Mouse (Mus musculus) lung, adult 2 months (tissue): ENCODE data around the gene Eva1c.

Source experiments
- CTCF ChIP-seq: fragments of 200-500 bp; IDR thresholded peaks from 2 replicates; pipeline ENCODE4 v1.5.1; 2011; ENCODE audit warnings: mild to moderate bottlenecking, low read length, control low read depth; ENCODE audit not compliant: insufficient read depth
- POLR2A ChIP-seq: fragments of 200-500 bp; IDR thresholded peaks from 2 replicates; pipeline ENCODE4 v1.6.1; 2011; ENCODE audit warnings: low read depth, mild to moderate bottlenecking, control low read depth, low read length, borderline replicate concordance; ENCODE audit errors: extremely low read depth

DNA sequence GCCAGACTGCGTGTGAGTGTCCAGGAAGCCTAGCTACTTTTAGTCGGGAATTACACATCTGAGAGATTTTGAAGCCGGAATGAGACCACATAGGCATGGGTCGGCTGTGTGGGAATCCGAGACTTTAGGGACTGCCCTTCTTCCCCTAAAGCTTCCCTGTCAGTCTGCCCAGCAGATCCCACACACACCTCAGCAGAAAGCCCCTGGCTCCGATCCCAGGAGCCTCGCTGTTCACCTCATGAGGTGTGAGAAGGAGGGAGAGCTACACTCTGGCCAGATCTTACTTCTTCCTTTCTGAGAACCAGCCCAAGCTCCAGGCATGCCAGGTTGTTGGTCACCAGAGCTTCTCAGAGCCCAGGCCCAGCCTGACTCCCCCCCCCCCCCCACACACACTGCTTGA lies 38.2 kb downstream of the Eva1c start:
- TF ChIP-seq CTCF (no peak), POLR2A (no peak)
